8 mouse cellular contexts compared by ENCODE assay signal in genomic region chr5:114567565-114568197, GRCm38 (mm10). TPM values are rescaled to one million over a fixed set of nuclear protein-coding genes. Genes with fewer than 3 reads are reported as not detected.
DNase-seq lines count a peak whose midpoint lies in the region; ATAC-seq lines count a peak whose summit lies in the region.

Gene Fam222a (plus strand): TSS chr5:114568016.

- H3K36me3 ChIP-seq in forebrain, embryonic 13.5 days (ENCODE audit: poor library complexity, severe bottlenecking) = no peaks in the 10 kb centered on the region
- H3K36me3 ChIP-seq in hindbrain, embryonic 11.5 days (ENCODE audit: control insufficient read depth, insufficient read depth, low read length) = no peaks in the 10 kb centered on the region

- peaks cover 11% of the 10 kb centered on the region for H3K27me3 ChIP-seq in forebrain, embryonic 13.5 days
- H3K27me3 ChIP-seq in hindbrain, embryonic 11.5 days (ENCODE audit: control insufficient read depth, insufficient read depth, low read length) = peaks cover 6% of the 10 kb centered on the region; the same call in 1 of the 2 replicates

- peak within 1 kb of the TSS; percentile 89 for H3K4me2 ChIP-seq in forebrain, embryonic 13.5 days
- peak within 1 kb of the TSS; percentile 91 for H3K4me2 ChIP-seq in hindbrain, embryonic 11.5 days (replicated peaks; ENCODE audit: low read depth, low read length)

- 1% methylated on average over 65 of the region's 72 CpGs for WGBS in forebrain, embryonic 13.5 days
- under 1% methylated on average over 48 of the region's 72 CpGs for WGBS in hindbrain, embryonic 11.5 days

- peak within 1 kb of the TSS; percentile 92 for H3K27ac ChIP-seq in forebrain, embryonic 13.5 days
- peak within 1 kb of the TSS; percentile 94 for H3K27ac ChIP-seq in hindbrain, embryonic 11.5 days (ENCODE audit: low read depth, low read length)

- peak within 1 kb of the TSS; percentile 80 for H3K9ac ChIP-seq in forebrain, embryonic 13.5 days
- H3K9ac ChIP-seq in hindbrain, embryonic 11.5 days (ENCODE audit: low read depth, low read length) = peak within 1 kb of the TSS; percentile 77

- DNase-seq in MN1 (ENCODE audit: low spot score) = peak; percentile 71
- DNase-seq in c-Kit-positive CD71-negative TER-119-negative erythroid progenitor cells, embryonic 14.5 days (ENCODE audit: low read depth) = peak; percentile 30
- DNase-seq in hindbrain, embryonic 11.5 days (ENCODE audit: low spot score) = peak; percentile 89
- DNase-seq in layer of hippocampus, postnatal 25 days (ENCODE audit: extremely low spot score in 1 of 2, low spot score in 1 of 2) = peak; percentile 53 to 55
- DNase-seq in lung, postnatal 10 days = peak; percentile 75
- peak; percentile 85 for DNase-seq in retina, embryonic 14.5 days (ENCODE audit: low spot score)
- peak; percentile 42 to 43 for DNase-seq in urinary bladder, postnatal 36 days (ENCODE audit: low spot score in 2 of 2)

- peak within 1 kb of the TSS; percentile 83 for H3K4me3 ChIP-seq in forebrain, embryonic 13.5 days
- H3K4me3 ChIP-seq in hindbrain, embryonic 11.5 days (ENCODE audit: low read depth, low read length) = peak within 1 kb of the TSS; percentile 86

- ATAC-seq in forebrain, embryonic 13.5 days = peak; percentile 63
- peak; percentile 65 for ATAC-seq in hindbrain, embryonic 11.5 days (ENCODE audit: low FRiP score)

- H3K4me1 ChIP-seq in forebrain, embryonic 13.5 days = peaks cover 59% of the 10 kb centered on the region
- H3K4me1 ChIP-seq in hindbrain, embryonic 11.5 days (replicated peaks; ENCODE audit: control insufficient read depth, insufficient read depth, low read length) = peaks cover 26% of the 10 kb centered on the region

- H3K9me3 ChIP-seq in forebrain, embryonic 13.5 days (replicated peaks) = no peaks in the 10 kb centered on the region; the same call in 1 of the 2 replicates
- H3K9me3 ChIP-seq in hindbrain, embryonic 11.5 days (ENCODE audit: control insufficient read depth, low read length) = no peaks in the 10 kb centered on the region

RNA-seq across cellular contexts. Expression of gene Fam222a, which starts in this region (rescaled TPM):
- 4.8 and 4.9 TPM in 2 replicates for polyA plus RNA-seq in forebrain, embryonic 13.5 days (2015; fragmentation: Nextera tagmentation; extraction: Ambion mirVana)
- 4.8 and 6.5 TPM in 2 replicates for polyA plus RNA-seq in hindbrain, embryonic 11.5 days (2014; fragmentation: Nextera tagmentation; extraction: Ambion mirVana)
- 1 to 10 TPM; 5.1 to 6.6 TPM for total RNA-seq in layer of hippocampus, postnatal 25 days (2021)

Comparison
In these comparisons a context has a peak if more than half of its experiments do, and no peak if none do; other contexts are left out.
1. Peak in every context shown above with its lines: DNase-seq, ATAC-seq, H3K4me3 ChIP-seq and H3K27ac ChIP-seq.
2. DNase-seq: peak in every context shown above with its lines; median percentile 89 in hindbrain, embryonic 11.5 days; 85 in retina, embryonic 14.5 days; 75 in lung, postnatal 10 days; 71 in MN1; 54 in layer of hippocampus, postnatal 25 days; 42 in urinary bladder, postnatal 36 days; 30 in c-Kit-positive CD71-negative TER-119-negative erythroid progenitor cells, embryonic 14.5 days.